Mouse (Mus musculus) cerebellum, postnatal 4 days (tissue): ENCODE measurements around the gene Msn.
A peak's percentile ranks its signal among the peaks of the same experiment; 100 is the strongest.
"Not testable (repeated sequence)": the region's sequence is repeated elsewhere in the genome, so short reads cannot be mapped to it uniquely, and the experiment has no call there.

ENCODE experiments used
- DNase-seq, 2 experiments: peaks; one replicate each; pipeline ENCODE4 v3.0.0; 2022; ENCODE audit warnings: low spot score in 2 of 2, mixed read lengths in 1 of 2

Msn gene

GRCm38 (mm10) chrX:96144960-96145488, 49.2 kb downstream of the Msn start:
- no peak for DNase-seq

- no peak for DNase-seq
These were observed 52.4 kb downstream of the Msn start for GRCm38 (mm10) chrX:96148217-96148616.

GRCm38 (mm10) chrX:96153362-96153761, 57.5 kb downstream of the Msn start:
- no peak for DNase-seq

- DNase-seq, result no peak
These were observed 62.1 kb downstream of the Msn start for GRCm38 (mm10) chrX:96157936-96158335.

- DNase-seq, result peak in 1 of 2 experiments; percentile 6
These were observed 66.7 kb downstream of the Msn start for GRCm38 (mm10) chrX:96162571-96162970.

- DNase-seq, result no peak
These were observed 76.0 kb downstream of the Msn start for GRCm38 (mm10) chrX:96171645-96172388.

GRCm38 (mm10) chrX:96178437-96178836, 82.6 kb downstream of the Msn start:
- DNase-seq, result peak in 1 of 2 experiments; percentile 15

- DNase-seq, result no peak
These were observed 88.4 kb downstream of the Msn start for GRCm38 (mm10) chrX:96184100-96184732.

- DNase-seq, result not testable (repeated sequence)
These were observed 109.3 kb downstream of the Msn start for GRCm38 (mm10) chrX:96205143-96205542.

- no peak for DNase-seq
These were observed 111.0 kb downstream of the Msn start for GRCm38 (mm10) chrX:96206872-96207271.

GRCm38 (mm10) chrX:96218088-96218487, 122.2 kb downstream of the Msn start:
- DNase-seq, result no peak
